Mouse (Mus musculus): ENCODE measurements around the gene Podnl1. TPM values are rescaled to one million over a fixed set of nuclear protein-coding genes. Genes with fewer than 3 reads are reported as not detected.

Podnl1 gene
- total RNA-seq, 4 experiments from 2014 or later = not detected

Small RNAs within 50 kb of the gene (microRNA-seq; reads per million reads assigned to microRNA genes)
- gene Gm25110 (not detected), gene Mir181c (113 reads per million, percentile 52 among the genes with 10 or more reads in this experiment), gene Mir181d (157 reads per million, percentile 56 among the genes with 10 or more reads in this experiment), gene Mir709 (not detected)

Other genes starting within 250 kb of the Podnl1 start
- 10 to 100 TPM in 2 of 4 experiments, 1 to 10 TPM in 2; 9.8 to 17.5 (median 12.5) TPM for gene Adgrl1, start 225.9 kb upstream of the Podnl1 start, total RNA-seq (2022)
- under 1 TPM; 0.24 to 0.94 (median 0.58) TPM for gene Gm10644, start 170.8 kb upstream of the Podnl1 start, total RNA-seq (2022)
- gene Asf1b, start 170.5 kb upstream of the Podnl1 start, total RNA-seq (2022) = under 1 TPM; 0.31 to 0.56 (median 0.41) TPM
- gene Prkaca, start 153.0 kb upstream of the Podnl1 start, total RNA-seq (2022) = 100 to 1,000 TPM; 144 to 161 (median 159) TPM
- gene Samd1, start 128.3 kb upstream of the Podnl1 start, total RNA-seq (2022) = 10 to 100 TPM; 14.6 to 17.7 (median 16.2) TPM
- gene 1700067K01Rik, start 124.5 kb upstream of the Podnl1 start, total RNA-seq (2022) = not detected
- 1 to 10 TPM; 1.1 to 3.9 (median 2.5) TPM for gene 2210011C24Rik, start 113.8 kb upstream of the Podnl1 start, total RNA-seq (2022)
- under 1 TPM in 2 of 4 experiments, not detected in 2; 0.11 to 0.16 TPM for gene Palm3, start 104.5 kb upstream of the Podnl1 start, total RNA-seq (2022)
- gene Il27ra, start 83.4 kb upstream of the Podnl1 start, total RNA-seq (2022) = under 1 TPM; 0.27 to 0.56 (median 0.43) TPM
- gene Rln3, start 81.0 kb upstream of the Podnl1 start, total RNA-seq (2022) = not detected
- gene Gm10643, start 60.9 kb upstream of the Podnl1 start, total RNA-seq (2022) = 1 to 10 TPM in 2 of 4 experiments, under 1 TPM in 2; 0.77 to 1.4 (median 1.1) TPM
- 1 to 10 TPM; 3.1 to 4.9 (median 3.8) TPM for gene Rfx1, start 59.2 kb upstream of the Podnl1 start, total RNA-seq (2022)
- gene Dcaf15, start 21.2 kb upstream of the Podnl1 start, total RNA-seq (2022) = 1 to 10 TPM; 4.3 to 5.2 (median 4.7) TPM
- 10 to 100 TPM; 14.0 to 20.0 (median 15.4) TPM for gene Cc2d1a, start 21.9 kb downstream of the Podnl1 start, total RNA-seq (2022)
- under 1 TPM; 0.16 to 0.46 (median 0.30) TPM for gene 4930432K21Rik, start 22.0 kb downstream of the Podnl1 start, total RNA-seq (2022)
- gene Nanos3, start 59.2 kb downstream of the Podnl1 start, total RNA-seq (2022) = not detected
- gene Zswim4, start 111.1 kb downstream of the Podnl1 start, total RNA-seq (2022) = 1 to 10 TPM; 6.8 to 7.9 (median 7.0) TPM
- 100 to 1,000 TPM; 142 to 179 (median 152) TPM for gene D8Ertd738e, start 123.7 kb downstream of the Podnl1 start, total RNA-seq (2022)
- 10 to 100 TPM; 13.3 to 18.8 (median 16.4) TPM for gene Mri1, start 131.3 kb downstream of the Podnl1 start, total RNA-seq (2022)
- gene Ccdc130, start 144.4 kb downstream of the Podnl1 start, total RNA-seq (2022) = 1 to 10 TPM; 4.7 to 8.2 (median 5.8) TPM